Mouse (Mus musculus): ENCODE measurements around the gene Inafm1. TPM values are rescaled to one million over a fixed set of nuclear protein-coding genes. Genes with fewer than 3 reads are reported as not detected.
"Not testable (repeated sequence)": the region's sequence is repeated elsewhere in the genome, so short reads cannot be mapped to it uniquely, and the experiment has no call there.

The Inafm1 gene
- polyA plus RNA-seq, 1 experiment from 2014 or later, result 29.6 TPM

GRCm38 (mm10) chr7:16310521-16311452, 37.4 kb upstream of the Inafm1 start:
- H3K27ac ChIP-seq (replicated peaks), result peak overlapping the region; percentile 68
- peak overlapping the region; percentile 99 for H3K4me2 ChIP-seq (replicated peaks)
- H3K4me3 ChIP-seq (replicated peaks), result peak overlapping the region; percentile 65
- WGBS, result 1% methylated on average over 31 of the region's 31 CpGs
- ATAC-seq (ENCODE audit: insufficient number of reproducible peaks, low FRiP score, low TSS enrichment, low read depth), result no peak
- no peaks in the 10 kb centered on the region for H3K9me3 ChIP-seq (replicated peaks)
- no peaks in the 10 kb centered on the region; the same call in 1 of the 2 replicates for H3K27me3 ChIP-seq
- peaks cover 60% of the 10 kb centered on the region for H3K4me1 ChIP-seq
- no peak overlapping the region for H3K9ac ChIP-seq
- no peaks in the 10 kb centered on the region for H3K36me3 ChIP-seq

GRCm38 (mm10) chr7:16310020-16310520, 36.7 kb upstream of the Inafm1 start:
- WGBS, result under 1% methylated on average over 47 of the region's 56 CpGs
- Histone ChIP-seq H3K27ac (replicated peaks) (peak overlapping the region; percentile 68), H3K4me3 (replicated peaks) (peak overlapping the region; percentile 65), H3K4me1 (peaks cover 60% of the 10 kb centered on the region), H3K36me3 (no peaks in the 10 kb centered on the region), H3K9me3 (replicated peaks) (no peaks in the 10 kb centered on the region), H3K9ac (peak overlapping the region; percentile 56), H3K4me2 (replicated peaks) (peak overlapping the region; percentile 99), H3K27me3 (no peaks in the 10 kb centered on the region; the same call in 1 of the 2 replicates)
- ATAC-seq (ENCODE audit: insufficient number of reproducible peaks, low FRiP score, low TSS enrichment, low read depth), result 0 out of 2 replicates have a peak, but pooled peaks have one; percentile 6

- H3K9ac ChIP-seq, result peak overlapping the region; percentile 56
- peaks cover 60% of the 10 kb centered on the region for H3K4me1 ChIP-seq
- H3K4me2 ChIP-seq (replicated peaks), result peak overlapping the region; percentile 99
- no peaks in the 10 kb centered on the region for H3K36me3 ChIP-seq
- no peaks in the 10 kb centered on the region; the same call in 1 of the 2 replicates for H3K27me3 ChIP-seq
- no peaks in the 10 kb centered on the region for H3K9me3 ChIP-seq (replicated peaks)
- peak; percentile 44 for ATAC-seq (ENCODE audit: insufficient number of reproducible peaks, low FRiP score, low TSS enrichment, low read depth)
- under 1% methylated on average over 57 of the region's 61 CpGs for WGBS
- H3K27ac ChIP-seq (replicated peaks), result peak overlapping the region; percentile 68
- peak overlapping the region; percentile 65 for H3K4me3 ChIP-seq (replicated peaks)
These were observed 36.1 kb upstream of the Inafm1 start for GRCm38 (mm10) chr7:16309318-16310019.

GRCm38 (mm10) chr7:16308555-16309317, 35.3 kb upstream of the Inafm1 start:
- peak overlapping the region; percentile 68 for H3K27ac ChIP-seq (replicated peaks)
- 39% methylated on average over 16 of the region's 16 CpGs for WGBS
- H3K4me3 ChIP-seq (replicated peaks), result peak overlapping the region; percentile 65

GRCm38 (mm10) chr7:16308093-16308492, 34.7 kb upstream of the Inafm1 start, which contains the start of gene Bbc3:
Bbc3 (plus strand) TSS chr7:16308393.
- Histone ChIP-seq H3K4me3 (replicated peaks) (peak within 1 kb of the TSS; percentile 65), H3K9ac (peak within 1 kb of the TSS; percentile 56; the same call in 1 of the 2 replicates), H3K4me1 (peaks cover 47% of the 10 kb centered on the region), H3K27ac (replicated peaks) (peak within 1 kb of the TSS; percentile 68), H3K4me2 (replicated peaks) (peak within 1 kb of the TSS; percentile 99)
- H3K36me3 ChIP-seq; ATAC-seq (ENCODE audit: insufficient number of reproducible peaks, low FRiP score, low TSS enrichment, low read depth); H3K9me3 ChIP-seq (replicated peaks); H3K27me3 ChIP-seq: not testable (repeated sequence)
- 60% methylated on average over 1 of the region's 1 CpGs for WGBS

More at GRCm38 (mm10) chr7:16308555-16309317, 35.3 kb upstream of the Inafm1 start:
- peak overlapping the region; percentile 99 for H3K4me2 ChIP-seq (replicated peaks)
- H3K9ac ChIP-seq, result peak overlapping the region; percentile 56; the same call in 1 of the 2 replicates
- H3K27me3 ChIP-seq, result no peaks in the 10 kb centered on the region; the same call in 1 of the 2 replicates
- ATAC-seq (ENCODE audit: insufficient number of reproducible peaks, low FRiP score, low TSS enrichment, low read depth), result no peak
- no peaks in the 10 kb centered on the region for H3K36me3 ChIP-seq
- peaks cover 54% of the 10 kb centered on the region for H3K4me1 ChIP-seq
- no peaks in the 10 kb centered on the region for H3K9me3 ChIP-seq (replicated peaks)

- not testable (repeated sequence) for H3K4me2 ChIP-seq (replicated peaks); H3K27ac ChIP-seq (replicated peaks); H3K9ac ChIP-seq; H3K9me3 ChIP-seq (replicated peaks); ATAC-seq (ENCODE audit: insufficient number of reproducible peaks, low FRiP score, low TSS enrichment, low read depth); H3K36me3 ChIP-seq; H3K4me3 ChIP-seq (replicated peaks); H3K27me3 ChIP-seq
- peaks cover 38% of the 10 kb centered on the region for H3K4me1 ChIP-seq
- 71% methylated on average over 6 of the region's 6 CpGs for WGBS
These were observed 33.7 kb upstream of the Inafm1 start for GRCm38 (mm10) chr7:16307141-16307540.

GRCm38 (mm10) chr7:16299419-16300035, 26.1 kb upstream of the Inafm1 start:
- no peaks in the 10 kb centered on the region for H3K9me3 ChIP-seq (replicated peaks)
- peak overlapping the region; percentile 39; the same call in 1 of the 2 replicates for H3K27ac ChIP-seq (replicated peaks)
- peak overlapping the region; percentile 47 for H3K4me3 ChIP-seq (replicated peaks)
- H3K4me1 ChIP-seq, result peaks cover 43% of the 10 kb centered on the region
- peak; percentile 86 for ATAC-seq (ENCODE audit: insufficient number of reproducible peaks, low FRiP score, low TSS enrichment, low read depth)
- H3K27me3 ChIP-seq, result no peaks in the 10 kb centered on the region
- H3K9ac ChIP-seq, result peak overlapping the region; percentile 42; the same call in 1 of the 2 replicates
- H3K36me3 ChIP-seq, result no peaks in the 10 kb centered on the region
- H3K4me2 ChIP-seq (replicated peaks), result peak overlapping the region; percentile 89
- WGBS, result under 1% methylated on average over 46 of the region's 52 CpGs

GRCm38 (mm10) chr7:16298927-16299326, 25.5 kb upstream of the Inafm1 start:
- Histone ChIP-seq H3K9me3 (replicated peaks) (no peaks in the 10 kb centered on the region), H3K4me2 (replicated peaks) (peak overlapping the region; percentile 89), H3K27me3 (no peaks in the 10 kb centered on the region), H3K4me1 (peaks cover 45% of the 10 kb centered on the region), H3K9ac (no peak overlapping the region), H3K36me3 (no peaks in the 10 kb centered on the region), H3K27ac (replicated peaks) (no peak overlapping the region), H3K4me3 (replicated peaks) (peak overlapping the region; percentile 47; the same call in 1 of the 2 replicates)
- 79% methylated on average over 5 of the region's 5 CpGs for WGBS
- no peak for ATAC-seq (ENCODE audit: insufficient number of reproducible peaks, low FRiP score, low TSS enrichment, low read depth)

- Histone ChIP-seq H3K36me3 (no peaks in the 10 kb centered on the region), H3K27ac (replicated peaks) (no peak overlapping the region), H3K27me3 (no peaks in the 10 kb centered on the region), H3K4me3 (replicated peaks) (no peak overlapping the region), H3K9ac (no peak overlapping the region), H3K9me3 (replicated peaks) (no peaks in the 10 kb centered on the region), H3K4me2 (replicated peaks) (no peak overlapping the region), H3K4me1 (peaks cover 45% of the 10 kb centered on the region)
- ATAC-seq (ENCODE audit: insufficient number of reproducible peaks, low FRiP score, low TSS enrichment, low read depth), result no peak
- 61% methylated on average over 2 of the region's 2 CpGs for WGBS
These were observed 24.2 kb upstream of the Inafm1 start for GRCm38 (mm10) chr7:16297616-16298015.

All from embryonic facial prominence, embryonic 15.5 days (tissue).